Mouse (Mus musculus) lung, adult 2 months (tissue): ENCODE measurements at regions not wholly inside any gene's neighbourhood (a gene's known extent, or its start where the extent isn't known, plus 50 kb on each side); places are given as distances from the start of the nearest gene placed in this dataset.

Source experiments
- DNase-seq: peaks from one replicate; pipeline ENCODE4 v3.0.0; 2022
- H3K4me1 ChIP-seq: fragments of 200-500 bp; 2 replicates; pipeline ENCODE4 v1.6.1; 2011; ENCODE audit warnings: low read length; ENCODE audit not compliant: control insufficient read depth, insufficient read depth
- H3K4me3 ChIP-seq: fragments of 200-500 bp; replicated peaks from 2 replicates; pipeline ENCODE3; 2011; ENCODE audit warnings: low read depth, mild to moderate bottlenecking, control low read depth, low read length; ENCODE audit errors: extremely low read depth
- CTCF ChIP-seq: fragments of 200-500 bp; IDR thresholded peaks from 2 replicates; pipeline ENCODE4 v1.5.1; 2011; ENCODE audit warnings: mild to moderate bottlenecking, low read length, control low read depth; ENCODE audit not compliant: insufficient read depth
- POLR2A ChIP-seq: fragments of 200-500 bp; IDR thresholded peaks from 2 replicates; pipeline ENCODE4 v1.6.1; 2011; ENCODE audit warnings: low read depth, mild to moderate bottlenecking, control low read depth, low read length, borderline replicate concordance; ENCODE audit errors: extremely low read depth
- WGBS: fragments of 180-500 bp; shearing (Covaris S2); methylation state at CpG from one replicate; pipeline ENCODE4 v1.1.7; 2018; 5-methylcytosine and 5-hydroxymethylcytosine counted together

- no peak overlapping the region for H3K4me3 ChIP-seq
- H3K4me1 ChIP-seq: no peaks in the 10 kb centered on the region
- 69% methylated on average over 4 of the region's 4 CpGs for WGBS
- TF ChIP-seq CTCF (no peak), POLR2A (no peak)
- no peak for DNase-seq
Observed at GRCm38 (mm10) chr1:64361959-64362638, 170.3 kb upstream of the Creb1 start.

- DNase-seq: no peak
- TF ChIP-seq CTCF: no peak
- no peak for TF ChIP-seq POLR2A
- 79% methylated on average over 3 of the region's 3 CpGs for WGBS
- Histone ChIP-seq H3K4me1 (no peaks in the 10 kb centered on the region), H3K4me3 (no peak overlapping the region)
Observed at GRCm38 (mm10) chr1:64343268-64343667, 189.2 kb upstream of the Creb1 start.

GRCm38 (mm10) chr1:64341596-64341995, 190.8 kb upstream of the Creb1 start:
- no peak for TF ChIP-seq CTCF
- TF ChIP-seq POLR2A: no peak
- 74% methylated on average over 6 of the region's 6 CpGs for WGBS
- no peak for DNase-seq
- Histone ChIP-seq H3K4me3 (no peak overlapping the region), H3K4me1 (no peaks in the 10 kb centered on the region)

- H3K4me1 ChIP-seq: no peaks in the 10 kb centered on the region
- H3K4me3 ChIP-seq: no peak overlapping the region
- no peak for TF ChIP-seq POLR2A
- no peak for TF ChIP-seq CTCF
- 53% methylated on average over 9 of the region's 9 CpGs for WGBS
- DNase-seq: no peak
Observed at GRCm38 (mm10) chr1:64338575-64338961, 193.9 kb upstream of the Creb1 start.

- WGBS: 74% methylated on average over 25 of the region's 25 CpGs
- DNase-seq: no peak
- TF ChIP-seq CTCF: no peak
- TF ChIP-seq POLR2A: no peak
- Histone ChIP-seq H3K4me1 (no peaks in the 10 kb centered on the region), H3K4me3 (no peak overlapping the region)
Observed at GRCm38 (mm10) chr1:64337619-64338574, 194.5 kb upstream of the Creb1 start.

GRCm38 (mm10) chr1:64331566-64331965, 200.9 kb upstream of the Creb1 start:
- TF ChIP-seq CTCF (no peak), POLR2A (no peak)
- Histone ChIP-seq H3K4me3 (no peak overlapping the region), H3K4me1 (no peaks in the 10 kb centered on the region)
- no peak for DNase-seq
- 88% methylated on average over 2 of the region's 2 CpGs for WGBS

GRCm38 (mm10) chr1:64330721-64331120, 201.7 kb upstream of the Creb1 start:
- DNase-seq: no peak
- no peak for TF ChIP-seq CTCF
- TF ChIP-seq POLR2A: no peak
- 81% methylated on average over 2 of the region's 2 CpGs for WGBS
- H3K4me3 ChIP-seq: no peak overlapping the region
- no peaks in the 10 kb centered on the region for H3K4me1 ChIP-seq

- TF ChIP-seq CTCF (no peak), POLR2A (no peak)
- no peak for DNase-seq
Observed at GRCm38 (mm10) chr1:64322197-64322596, 200.1 kb upstream of the Klf7 start.

GRCm38 (mm10) chr1:64319155-64319582, 197.1 kb upstream of the Klf7 start:
- H3K4me3 ChIP-seq: no peak overlapping the region
- no peaks in the 10 kb centered on the region for H3K4me1 ChIP-seq
- DNase-seq: no peak
- TF ChIP-seq CTCF: no peak
- TF ChIP-seq POLR2A: no peak
- WGBS: 63% methylated on average over 3 of the region's 3 CpGs

More at GRCm38 (mm10) chr1:64322197-64322596, 200.1 kb upstream of the Klf7 start:
- Histone ChIP-seq H3K4me3 (no peak overlapping the region), H3K4me1 (no peaks in the 10 kb centered on the region)
- WGBS: 94% methylated on average over 4 of the region's 4 CpGs

GRCm38 (mm10) chr1:64318440-64319154, 196.5 kb upstream of the Klf7 start:
- 83% methylated on average over 8 of the region's 8 CpGs for WGBS
- no peak for DNase-seq
- Histone ChIP-seq H3K4me3 (no peak overlapping the region), H3K4me1 (no peaks in the 10 kb centered on the region)
- TF ChIP-seq CTCF: no peak
- no peak for TF ChIP-seq POLR2A
